In the genomic region with DNA sequence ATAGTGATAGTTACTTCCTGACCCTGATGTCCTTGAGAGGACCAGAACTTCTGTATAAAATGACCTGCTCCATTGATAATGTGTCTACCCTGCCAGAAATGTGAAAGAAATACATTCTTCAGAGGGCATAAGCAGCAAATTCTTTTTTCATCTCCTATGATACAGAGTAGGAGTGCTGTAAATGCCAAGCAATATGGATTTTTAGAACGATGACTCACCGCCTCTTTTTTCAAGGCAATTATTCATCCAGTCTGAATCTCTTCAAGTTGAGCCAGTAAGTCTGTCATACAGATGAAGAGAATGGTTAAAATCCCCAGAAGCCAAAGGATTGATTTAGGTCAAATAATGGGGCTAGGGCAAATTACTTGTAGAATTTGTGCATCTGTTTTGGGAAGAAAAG, we compare ENCODE assay signal across 7 mouse cellular contexts.
"Had no signal": no experiment of that assay in that cellular context is flagged by ENCODE, and none has a peak within 500 bp of the region (broad histone marks: within the 10 kb centered on the region; RNA-seq: fewer than 3 reads in every experiment).

No protein-coding gene starts in this region.

- DNase-seq: kidney, adult 9 months; kidney, postnatal 36 days; layer of hippocampus, adult 9-11 months; layer of hippocampus, postnatal 36 days; lung, embryonic 14.5 days; lung, postnatal 10 days; thymus, postnatal 4 days had no signal
